Mouse (Mus musculus) intestine, embryonic 14.5 days (tissue): Measurements from ENCODE around the gene Slc30a5. TPM values are rescaled to one million over a fixed set of nuclear protein-coding genes. Genes with fewer than 3 reads are reported as not detected.
"Not testable (repeated sequence)": the region's sequence is repeated elsewhere in the genome, so short reads cannot be mapped to it uniquely, and the experiment has no call there.

Experiments
- ATAC-seq: fragments of 200-750 bp; cut with Nextera tagmentation; replicated peaks from 2 replicates; pipeline ENCODE4 v1.8.0; 2017; ENCODE audit warnings: low read depth, moderate number of reproducible peaks, moderate TSS enrichment, moderate library complexity; ENCODE audit not compliant: low FRiP score, low TSS enrichment
- DNase-seq: peaks from one replicate; pipeline ENCODE4 v3.0.0-alpha.2; 2018; ENCODE audit warnings: low spot score
- H3K27ac ChIP-seq: fragments of 300-500 bp; sonication (generic); 2 replicates; pipeline ENCODE4 v1.5.1; 2014; ENCODE audit warnings: low read depth, mild to moderate bottlenecking, control low read depth
- H3K27me3 ChIP-seq: fragments of 300-500 bp; sonication (generic); replicated peaks from 2 replicates; pipeline ENCODE4 v1.6.1; 2014; ENCODE audit warnings: low read length, control low read depth; ENCODE audit not compliant: control insufficient read depth, insufficient read depth
- H3K36me3 ChIP-seq: fragments of 300-500 bp; sonication (generic); 2 replicates; pipeline ENCODE4 v1.6.1; 2014; ENCODE audit warnings: low read length, control low read depth; ENCODE audit not compliant: control insufficient read depth, insufficient read depth
- H3K4me1 ChIP-seq: fragments of 300-500 bp; sonication (generic); replicated peaks from 2 replicates; pipeline ENCODE4 v1.6.1; 2014; ENCODE audit warnings: low read length, control low read depth, mixed read lengths; ENCODE audit not compliant: control insufficient read depth, insufficient read depth
- H3K4me2 ChIP-seq: fragments of 300-500 bp; sonication (generic); 2 replicates; pipeline ENCODE4 v1.6.1; 2014; ENCODE audit warnings: low read length
- H3K4me3 ChIP-seq: fragments of 300-500 bp; sonication (generic); 2 replicates; pipeline ENCODE4 v1.5.1; 2014; ENCODE audit warnings: low read depth, low read length, control low read depth, mixed read lengths
- H3K9ac ChIP-seq: fragments of 300-500 bp; sonication (generic); 2 replicates; pipeline ENCODE4 v1.6.1; 2014; ENCODE audit warnings: mild to moderate bottlenecking, low read length
- H3K9me3 ChIP-seq: fragments of 300-500 bp; sonication (generic); 2 replicates; pipeline ENCODE4 v1.6.1; 2016; ENCODE audit warnings: low read length, control low read depth; ENCODE audit not compliant: control insufficient read depth
- WGBS: fragments of 180-500 bp; shearing (Covaris S2); extraction: QIAGEN DNeasy Blood & Tissue Kit; methylation state at CpG from one replicate; pipeline ENCODE4 v1.1.7; 2014; 5-methylcytosine and 5-hydroxymethylcytosine counted together
- polyA plus RNA-seq: library from polyadenylated mRNA; unstranded; fragments of >200 nt; fragmentation: Nextera tagmentation; extraction: Ambion mirVana; gene quantifications from 2 replicates; pipeline ENCODE4 v1.2.1, GENCODE M21; 2014

Slc30a5 gene
- polyA plus RNA-seq, 1 experiment from 2014 or later: 65.4 TPM

- WGBS: 57% methylated on average over 11 of the region's 11 CpGs
- DNase-seq (no peak), ATAC-seq (no peak; the same call in 1 of the 2 replicates)
- Histone ChIP-seq H3K9me3 (no peaks in the 10 kb centered on the region), H3K27ac (no peak overlapping the region), H3K27me3 (no peaks in the 10 kb centered on the region), H3K4me3 (no peak overlapping the region), H3K9ac (no peak overlapping the region), H3K4me2 (no peak overlapping the region), H3K36me3 (no peaks in the 10 kb centered on the region), H3K4me1 (no peaks in the 10 kb centered on the region)
Measured at GRCm38 (mm10) chr13:100871445-100872171, 38.4 kb upstream of the Slc30a5 start.

- no peaks in the 10 kb centered on the region for H3K36me3 ChIP-seq
- no peak overlapping the region for H3K4me2 ChIP-seq
- H3K9me3 ChIP-seq: no peaks in the 10 kb centered on the region
- no peak overlapping the region for H3K27ac ChIP-seq
- no peaks in the 10 kb centered on the region for H3K27me3 ChIP-seq
- no peak for ATAC-seq
- no peaks in the 10 kb centered on the region for H3K4me1 ChIP-seq
- no peak overlapping the region for H3K4me3 ChIP-seq
- 74% methylated on average over 4 of the region's 4 CpGs for whole genome bisulfite sequencing
- no peak for DNase-seq
- H3K9ac ChIP-seq: no peak overlapping the region
Measured at GRCm38 (mm10) chr13:100869813-100870212, 36.6 kb upstream of the Slc30a5 start.

- no peak overlapping the region for H3K9ac ChIP-seq
Measured at GRCm38 (mm10) chr13:100866311-100866710, 33.1 kb upstream of the Slc30a5 start.

GRCm38 (mm10) chr13:100865744-100866143, 32.5 kb upstream of the Slc30a5 start:
- no peaks in the 10 kb centered on the region for H3K9me3 ChIP-seq
- no peaks in the 10 kb centered on the region for H3K27me3 ChIP-seq
- no peaks in the 10 kb centered on the region for H3K36me3 ChIP-seq
- H3K27ac ChIP-seq: no peak overlapping the region
- DNase-seq: no peak
- H3K4me3 ChIP-seq: no peak overlapping the region
- H3K4me2 ChIP-seq: no peak overlapping the region
- ATAC-seq: no peak
- H3K9ac ChIP-seq: no peak overlapping the region
- H3K4me1 ChIP-seq: no peaks in the 10 kb centered on the region

More at GRCm38 (mm10) chr13:100866311-100866710, 33.1 kb upstream of the Slc30a5 start:
- ATAC-seq: no peak
- no peaks in the 10 kb centered on the region for H3K4me1 ChIP-seq
- H3K4me2 ChIP-seq: no peak overlapping the region
- 56% methylated on average over 6 of the region's 6 CpGs for WGBS
- H3K27ac ChIP-seq: no peak overlapping the region
- no peaks in the 10 kb centered on the region for H3K9me3 ChIP-seq
- DNase-seq: no peak
- H3K36me3 ChIP-seq: no peaks in the 10 kb centered on the region
- no peaks in the 10 kb centered on the region for H3K27me3 ChIP-seq
- no peak overlapping the region for H3K4me3 ChIP-seq

GRCm38 (mm10) chr13:100863914-100864313, 30.7 kb upstream of the Slc30a5 start:
- ATAC-seq, H3K4me2 ChIP-seq, H3K36me3 ChIP-seq, H3K27ac ChIP-seq, H3K4me1 ChIP-seq, H3K9ac ChIP-seq, DNase-seq, H3K4me3 ChIP-seq, H3K27me3 ChIP-seq, H3K9me3 ChIP-seq: not testable (repeated sequence)
- WGBS: 89% methylated on average over 1 of the region's 1 CpGs

GRCm38 (mm10) chr13:100859117-100859516, 25.9 kb upstream of the Slc30a5 start:
- H3K4me1 ChIP-seq: no peaks in the 10 kb centered on the region
- no peak overlapping the region for H3K27ac ChIP-seq
- H3K4me2 ChIP-seq: no peak overlapping the region
- no peaks in the 10 kb centered on the region for H3K27me3 ChIP-seq
- H3K4me3 ChIP-seq: no peak overlapping the region
- no peaks in the 10 kb centered on the region for H3K36me3 ChIP-seq
- ATAC-seq (no peak), DNase-seq (no peak)
- H3K9ac ChIP-seq: no peak overlapping the region
- no peaks in the 10 kb centered on the region for H3K9me3 ChIP-seq
- 91% methylated on average over 7 of the region's 7 CpGs for WGBS

GRCm38 (mm10) chr13:100854174-100854573, 20.9 kb upstream of the Slc30a5 start:
- DNase-seq: no peak
- peak; percentile 43; the same call in 1 of the 2 replicates for ATAC-seq
- WGBS: 45% methylated on average over 4 of the region's 4 CpGs
- no peaks in the 10 kb centered on the region for H3K27me3 ChIP-seq
- H3K9me3 ChIP-seq: no peaks in the 10 kb centered on the region
- H3K4me2 ChIP-seq: no peak overlapping the region
- no peaks in the 10 kb centered on the region for H3K36me3 ChIP-seq
- no peak overlapping the region for H3K9ac ChIP-seq
- no peak overlapping the region for H3K27ac ChIP-seq
- no peaks in the 10 kb centered on the region for H3K4me1 ChIP-seq
- no peak overlapping the region for H3K4me3 ChIP-seq

GRCm38 (mm10) chr13:100853120-100853519, 19.9 kb upstream of the Slc30a5 start:
- Histone ChIP-seq H3K9ac (no peak overlapping the region), H3K9me3 (no peaks in the 10 kb centered on the region), H3K4me1 (no peaks in the 10 kb centered on the region), H3K4me2 (no peak overlapping the region), H3K27me3 (no peaks in the 10 kb centered on the region), H3K36me3 (no peaks in the 10 kb centered on the region), H3K4me3 (no peak overlapping the region), H3K27ac (no peak overlapping the region)
- ATAC-seq (no peak), DNase-seq (no peak)
- 73% methylated on average over 3 of the region's 3 CpGs for WGBS

- Histone ChIP-seq H3K4me1 (no peaks in the 10 kb centered on the region), H3K27me3 (no peaks in the 10 kb centered on the region), H3K4me2 (no peak overlapping the region), H3K27ac (no peak overlapping the region), H3K36me3 (no peaks in the 10 kb centered on the region), H3K9me3 (no peaks in the 10 kb centered on the region), H3K4me3 (no peak overlapping the region), H3K9ac (no peak overlapping the region)
- ATAC-seq (no peak), DNase-seq (no peak)
- 87% methylated on average over 3 of the region's 3 CpGs for WGBS
Measured at GRCm38 (mm10) chr13:100849137-100849536, 15.9 kb upstream of the Slc30a5 start.
